Mouse (Mus musculus): ENCODE data around the gene Sipa1l1. TPM values are rescaled to one million over a fixed set of nuclear protein-coding genes. Genes with fewer than 3 reads are reported as not detected.

The Sipa1l1 gene
- polyA plus RNA-seq, 1 experiment from 2014 or later, result 37.0 TPM

- no peak overlapping the region for H3K27ac ChIP-seq
- 94% methylated on average over 6 of the region's 6 CpGs for WGBS
- no peaks in the 10 kb centered on the region for H3K9me3 ChIP-seq (replicated peaks)
- H3K27me3 ChIP-seq (ENCODE audit: low read depth, poor library complexity, severe bottlenecking), result no peaks in the 10 kb centered on the region
- H3K4me1 ChIP-seq, result peaks cover 19% of the 10 kb centered on the region
- no peaks in the 10 kb centered on the region for H3K36me3 ChIP-seq
- no peak overlapping the region for H3K4me3 ChIP-seq
- DNase-seq (ENCODE audit: low spot score), result no peak
Measured at GRCm38 (mm10) chr12:82350891-82351290, 181.8 kb downstream of the Sipa1l1 start.

GRCm38 (mm10) chr12:82353660-82354059, 184.5 kb downstream of the Sipa1l1 start:
- DNase-seq (ENCODE audit: low spot score), result no peak
- Histone ChIP-seq H3K4me3 (no peak overlapping the region), H3K27me3 (ENCODE audit: low read depth, poor library complexity, severe bottlenecking) (no peaks in the 10 kb centered on the region), H3K36me3 (peaks cover 14% of the 10 kb centered on the region), H3K27ac (no peak overlapping the region), H3K9me3 (replicated peaks) (no peaks in the 10 kb centered on the region), H3K4me1 (peaks cover 19% of the 10 kb centered on the region)
- 77% methylated on average over 2 of the region's 2 CpGs for WGBS

GRCm38 (mm10) chr12:82355419-82356149, 186.5 kb downstream of the Sipa1l1 start:
- peaks cover 14% of the 10 kb centered on the region for H3K4me1 ChIP-seq
- no peak overlapping the region for H3K27ac ChIP-seq
- no peak for DNase-seq (ENCODE audit: low spot score)
- no peaks in the 10 kb centered on the region for H3K9me3 ChIP-seq (replicated peaks)
- WGBS, result 82% methylated on average over 10 of the region's 10 CpGs
- H3K27me3 ChIP-seq (ENCODE audit: low read depth, poor library complexity, severe bottlenecking), result no peaks in the 10 kb centered on the region
- H3K36me3 ChIP-seq, result peaks cover 18% of the 10 kb centered on the region
- H3K4me3 ChIP-seq, result no peak overlapping the region

- Histone ChIP-seq H3K4me1 (peaks cover 14% of the 10 kb centered on the region), H3K27ac (no peak overlapping the region), H3K4me3 (no peak overlapping the region), H3K27me3 (ENCODE audit: low read depth, poor library complexity, severe bottlenecking) (no peaks in the 10 kb centered on the region), H3K36me3 (peaks cover 18% of the 10 kb centered on the region), H3K9me3 (replicated peaks) (no peaks in the 10 kb centered on the region)
- 89% methylated on average over 2 of the region's 2 CpGs for WGBS
- no peak for DNase-seq (ENCODE audit: low spot score)
Measured at GRCm38 (mm10) chr12:82356476-82356875, 187.4 kb downstream of the Sipa1l1 start.

- peaks cover 14% of the 10 kb centered on the region for H3K4me1 ChIP-seq
- no peak overlapping the region for H3K4me3 ChIP-seq
- 90% methylated on average over 5 of the region's 5 CpGs for WGBS
- H3K27me3 ChIP-seq (ENCODE audit: low read depth, poor library complexity, severe bottlenecking), result no peaks in the 10 kb centered on the region
- no peak for DNase-seq (ENCODE audit: low spot score)
- no peaks in the 10 kb centered on the region for H3K9me3 ChIP-seq (replicated peaks)
- H3K36me3 ChIP-seq, result peaks cover 19% of the 10 kb centered on the region
- H3K27ac ChIP-seq, result no peak overlapping the region
Measured at GRCm38 (mm10) chr12:82357431-82357830, 188.3 kb downstream of the Sipa1l1 start.

GRCm38 (mm10) chr12:82362796-82363195, 193.7 kb downstream of the Sipa1l1 start:
- H3K27ac ChIP-seq, result no peak overlapping the region
- WGBS, result 93% methylated on average over 9 of the region's 9 CpGs
- no peaks in the 10 kb centered on the region for H3K27me3 ChIP-seq (ENCODE audit: low read depth, poor library complexity, severe bottlenecking)
- H3K4me1 ChIP-seq, result peaks cover 10% of the 10 kb centered on the region
- no peaks in the 10 kb centered on the region for H3K9me3 ChIP-seq (replicated peaks)
- no peak overlapping the region for H3K4me3 ChIP-seq
- no peak for DNase-seq (ENCODE audit: low spot score)
- H3K36me3 ChIP-seq, result peaks cover 19% of the 10 kb centered on the region

GRCm38 (mm10) chr12:82364186-82364585, 195.1 kb downstream of the Sipa1l1 start:
- H3K36me3 ChIP-seq, result peaks cover 8% of the 10 kb centered on the region

GRCm38 (mm10) chr12:82365276-82365875, 196.3 kb downstream of the Sipa1l1 start:
- Histone ChIP-seq H3K4me3 (no peak overlapping the region), H3K9me3 (replicated peaks) (no peaks in the 10 kb centered on the region), H3K36me3 (peaks cover 8% of the 10 kb centered on the region), H3K27me3 (ENCODE audit: low read depth, poor library complexity, severe bottlenecking) (no peaks in the 10 kb centered on the region), H3K4me1 (peaks cover 10% of the 10 kb centered on the region), H3K27ac (no peak overlapping the region)
- DNase-seq (ENCODE audit: low spot score), result no peak
- 52% methylated on average over 5 of the region's 5 CpGs for WGBS

More at GRCm38 (mm10) chr12:82364186-82364585, 195.1 kb downstream of the Sipa1l1 start:
- H3K4me3 ChIP-seq, result no peak overlapping the region
- H3K9me3 ChIP-seq (replicated peaks), result no peaks in the 10 kb centered on the region
- 96% methylated on average over 7 of the region's 7 CpGs for WGBS
- H3K4me1 ChIP-seq, result peaks cover 10% of the 10 kb centered on the region
- no peak overlapping the region for H3K27ac ChIP-seq
- DNase-seq (ENCODE audit: low spot score), result no peak
- no peaks in the 10 kb centered on the region for H3K27me3 ChIP-seq (ENCODE audit: low read depth, poor library complexity, severe bottlenecking)

- Histone ChIP-seq H3K36me3 (peaks cover 8% of the 10 kb centered on the region), H3K27ac (no peak overlapping the region), H3K4me3 (no peak overlapping the region), H3K4me1 (peaks cover 10% of the 10 kb centered on the region), H3K27me3 (ENCODE audit: low read depth, poor library complexity, severe bottlenecking) (no peaks in the 10 kb centered on the region), H3K9me3 (replicated peaks) (no peaks in the 10 kb centered on the region)
- 93% methylated on average over 6 of the region's 6 CpGs for WGBS
- DNase-seq (ENCODE audit: low spot score), result no peak
Measured at GRCm38 (mm10) chr12:82366754-82367153, 197.6 kb downstream of the Sipa1l1 start.

- 95% methylated on average over 2 of the region's 2 CpGs for WGBS
Measured at GRCm38 (mm10) chr12:82367345-82367744, 198.2 kb downstream of the Sipa1l1 start.

GRCm38 (mm10) chr12:82367986-82368385, 198.9 kb downstream of the Sipa1l1 start:
- Histone ChIP-seq H3K27ac (no peak overlapping the region), H3K36me3 (peaks cover 6% of the 10 kb centered on the region), H3K27me3 (ENCODE audit: low read depth, poor library complexity, severe bottlenecking) (no peaks in the 10 kb centered on the region), H3K4me3 (no peak overlapping the region), H3K9me3 (replicated peaks) (no peaks in the 10 kb centered on the region), H3K4me1 (peaks cover 10% of the 10 kb centered on the region)
- no peak for DNase-seq (ENCODE audit: low spot score)
- 91% methylated on average over 3 of the region's 3 CpGs for WGBS

More at GRCm38 (mm10) chr12:82367345-82367744, 198.2 kb downstream of the Sipa1l1 start:
- Histone ChIP-seq H3K9me3 (replicated peaks) (no peaks in the 10 kb centered on the region), H3K27ac (no peak overlapping the region), H3K4me1 (peaks cover 10% of the 10 kb centered on the region), H3K27me3 (ENCODE audit: low read depth, poor library complexity, severe bottlenecking) (no peaks in the 10 kb centered on the region), H3K4me3 (no peak overlapping the region), H3K36me3 (peaks cover 10% of the 10 kb centered on the region)
- no peak for DNase-seq (ENCODE audit: low spot score)

- no peak for DNase-seq (ENCODE audit: low spot score)
- no peak overlapping the region for H3K27ac ChIP-seq
- 75% methylated on average over 5 of the region's 5 CpGs for WGBS
Measured at GRCm38 (mm10) chr12:82369402-82370160, 200.5 kb downstream of the Sipa1l1 start.

GRCm38 (mm10) chr12:82371266-82371665, 202.1 kb downstream of the Sipa1l1 start:
- no peak overlapping the region for H3K27ac ChIP-seq
- WGBS, result 81% methylated on average over 3 of the region's 3 CpGs
- no peak for DNase-seq (ENCODE audit: low spot score)
- no peak overlapping the region for H3K4me3 ChIP-seq
- H3K36me3 ChIP-seq, result peaks cover 11% of the 10 kb centered on the region; the same call in 1 of the 2 replicates
- H3K9me3 ChIP-seq (replicated peaks), result no peaks in the 10 kb centered on the region
- peaks cover 8% of the 10 kb centered on the region; the same call in 1 of the 2 replicates for H3K4me1 ChIP-seq
- H3K27me3 ChIP-seq (ENCODE audit: low read depth, poor library complexity, severe bottlenecking), result no peaks in the 10 kb centered on the region

More at GRCm38 (mm10) chr12:82369402-82370160, 200.5 kb downstream of the Sipa1l1 start:
- H3K4me3 ChIP-seq, result no peak overlapping the region
- H3K4me1 ChIP-seq, result peaks cover 14% of the 10 kb centered on the region
- H3K36me3 ChIP-seq, result peaks cover 5% of the 10 kb centered on the region; the same call in 1 of the 2 replicates
- no peaks in the 10 kb centered on the region for H3K27me3 ChIP-seq (ENCODE audit: low read depth, poor library complexity, severe bottlenecking)
- no peaks in the 10 kb centered on the region for H3K9me3 ChIP-seq (replicated peaks)

Data from limb, embryonic 10.5 days (tissue).